8 mouse cellular contexts compared by ENCODE assay signal in the genomic region with DNA sequence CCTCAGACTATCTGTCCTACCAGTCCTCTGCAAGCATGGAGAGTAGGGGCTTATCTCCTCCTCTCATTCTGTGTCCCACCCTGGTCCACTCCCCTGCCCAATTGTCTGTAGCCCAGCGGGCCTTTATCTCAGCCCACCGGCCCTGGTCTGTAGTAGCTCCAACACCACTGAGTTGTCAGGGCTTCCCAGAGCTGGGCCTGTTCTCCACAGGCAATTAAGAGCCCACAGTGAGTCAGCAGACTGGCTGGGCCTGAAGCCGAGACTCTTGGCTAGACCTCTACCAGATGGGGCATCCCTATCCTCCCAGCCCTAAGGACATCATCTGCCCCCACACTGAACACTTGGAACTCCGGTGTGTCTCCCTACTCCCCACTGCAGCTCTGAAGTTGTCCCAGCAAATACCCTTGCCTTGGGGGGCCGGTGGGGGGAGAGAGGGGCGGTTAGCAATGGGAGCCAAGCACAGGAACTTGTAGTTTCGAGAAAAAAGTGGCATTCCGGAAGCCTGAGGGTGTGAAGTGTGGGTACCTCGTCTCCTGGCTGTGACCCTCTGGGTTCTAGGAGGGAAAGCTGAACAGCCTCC.
DNase-seq lines count a peak whose midpoint lies in the region; ATAC-seq and TF ChIP-seq lines count a peak whose summit lies in the region.

No protein-coding gene starts in this region.

- TF ChIP-seq EP300 in liver, postnatal 0 days (IDR thresholded peaks at IDR 0.05; ENCODE audit: low read depth), result peak; percentile 93

- ATAC-seq in liver, postnatal 0 days, result peak; percentile 93
- ATAC-seq in midbrain, embryonic 16.5 days, result no peak

- H3K4me2 ChIP-seq in liver, postnatal 0 days (ENCODE audit: low read depth, low read length), result peak overlapping the region; percentile 11; the same call in 1 of the 2 replicates
- no peak overlapping the region for H3K4me2 ChIP-seq in midbrain, embryonic 16.5 days (ENCODE audit: low read length)

- H3K4me1 ChIP-seq in cerebellum, adult 2 months (ENCODE audit: control insufficient read depth, insufficient read depth, low read length), result peaks cover 6% of the 10 kb centered on the region
- peaks cover 19% of the 10 kb centered on the region for H3K4me1 ChIP-seq in liver, postnatal 0 days (ENCODE audit: insufficient read depth)
- no peaks in the 10 kb centered on the region for H3K4me1 ChIP-seq in kidney, adult 2 months (ENCODE audit: control insufficient read depth, insufficient read depth, low read length)
- H3K4me1 ChIP-seq in midbrain, embryonic 16.5 days (ENCODE audit: control insufficient read depth, insufficient read depth, low read length), result no peaks in the 10 kb centered on the region

- no peaks in the 10 kb centered on the region for H3K36me3 ChIP-seq in liver, postnatal 0 days (replicated peaks; ENCODE audit: insufficient read depth, low read length)
- H3K36me3 ChIP-seq in kidney, adult 2 months (ENCODE audit: control insufficient read depth, insufficient read depth, low read length), result no peaks in the 10 kb centered on the region
- H3K36me3 ChIP-seq in midbrain, embryonic 16.5 days (ENCODE audit: control insufficient read depth, insufficient read depth, low read length), result no peaks in the 10 kb centered on the region

- no peak overlapping the region for H3K9ac ChIP-seq in liver, postnatal 0 days (replicated peaks)
- no peak overlapping the region for H3K9ac ChIP-seq in midbrain, embryonic 16.5 days (ENCODE audit: low read depth, low read length)

- no peaks in the 10 kb centered on the region for H3K27me3 ChIP-seq in cerebellum, adult 2 months (ENCODE audit: control insufficient read depth, insufficient read depth, low read length)
- H3K27me3 ChIP-seq in liver, postnatal 0 days (ENCODE audit: insufficient read depth, low read length), result no peaks in the 10 kb centered on the region
- H3K27me3 ChIP-seq in kidney, adult 2 months (replicated peaks; ENCODE audit: control insufficient read depth, insufficient read depth, low read length), result no peaks in the 10 kb centered on the region
- H3K27me3 ChIP-seq in midbrain, embryonic 16.5 days (ENCODE audit: control insufficient read depth, insufficient read depth, low read depth, low read length), result no peaks in the 10 kb centered on the region

- no peak for TF ChIP-seq CTCF in cerebellum, adult 2 months (IDR thresholded peaks at IDR 0.05; ENCODE audit: borderline replicate concordance, insufficient read depth, low read depth, low read length)
- no peak for TF ChIP-seq CTCF in liver, postnatal 0 days (IDR thresholded peaks at IDR 0.05; ENCODE audit: low read depth)
- TF ChIP-seq CTCF in kidney, adult 2 months (conservative IDR thresholded peaks at IDR 0.05; ENCODE audit: insufficient read depth, insufficient read length, low read depth, low read length), result no peak

- WGBS in cerebellum, adult 2 months, result 44% methylated on average over 9 of the region's 9 CpGs
- 58% methylated on average over 9 of the region's 9 CpGs for WGBS in liver, postnatal 0 days (ENCODE audit: insufficient replicate concordance)
- WGBS in kidney, adult 2 months, result 91% methylated on average over 9 of the region's 9 CpGs
- 89% methylated on average over 9 of the region's 9 CpGs for whole genome bisulfite sequencing in midbrain, embryonic 16.5 days

- no peaks in the 10 kb centered on the region for H3K9me3 ChIP-seq in liver, postnatal 0 days (ENCODE audit: low read length)
- H3K9me3 ChIP-seq in midbrain, embryonic 16.5 days (replicated peaks; ENCODE audit: control insufficient read depth, low read length, poor library complexity, severe bottlenecking), result no peaks in the 10 kb centered on the region

- no peak overlapping the region for H3K4me3 ChIP-seq in cerebellum, adult 2 months (replicated peaks; ENCODE audit: insufficient read depth, low read depth, low read length)
- H3K4me3 ChIP-seq in liver, postnatal 0 days (ENCODE audit: low read depth, low read length), result no peak overlapping the region
- H3K4me3 ChIP-seq in kidney, adult 2 months (ENCODE audit: insufficient read depth, low read depth, low read length), result no peak overlapping the region
- H3K4me3 ChIP-seq in midbrain, embryonic 16.5 days (ENCODE audit: low read depth, low read length), result no peak overlapping the region

- intact Hi-C loops in gastrocnemius, postnatal 14 days (cut with DNase I; ENCODE audit: low total_unique reads), result no loop called here

- TF ChIP-seq POLR2A in cerebellum, adult 2 months (IDR thresholded peaks at IDR 0.05; ENCODE audit: borderline replicate concordance, insufficient read depth, low read length), result no peak
- no peak for TF ChIP-seq POLR2A in kidney, adult 2 months (IDR thresholded peaks at IDR 0.05; ENCODE audit: low read depth, low read length)

- DNase-seq in right cerebral cortex, adult 18-20 months, result peak; percentile 63
- no peak for DNase-seq in right cerebral cortex, postnatal 4 days
- peak; percentile 64 to 79 for DNase-seq in cerebellum, adult 2 months
- peak; percentile 74 for DNase-seq in gastrocnemius, postnatal 14 days
- DNase-seq in liver, postnatal 0 days, result peak; percentile 64
- no peak for DNase-seq in kidney, postnatal 25 days
- DNase-seq in kidney, adult 2 months, result no peak

- H3K27ac ChIP-seq in cerebellum, adult 2 months (ENCODE audit: insufficient read depth, low read length), result no peak overlapping the region
- peak overlapping the region; percentile 55 for H3K27ac ChIP-seq in liver, postnatal 0 days (ENCODE audit: low read depth)
- H3K27ac ChIP-seq in kidney, adult 2 months (ENCODE audit: insufficient read depth, low read depth, low read length), result no peak overlapping the region
- no peak overlapping the region for H3K27ac ChIP-seq in midbrain, embryonic 16.5 days (ENCODE audit: low read length)

Comparison
In these comparisons a context has a peak if more than half of its experiments do, and no peak if none do; other contexts are left out.
1. DNase-seq: peak in right cerebral cortex, adult 18-20 months (single experiment), cerebellum, adult 2 months (2 of 2), gastrocnemius, postnatal 14 days (single experiment) and liver, postnatal 0 days (single experiment); none in right cerebral cortex, postnatal 4 days (single experiment), kidney, postnatal 25 days (0 of 2) and kidney, adult 2 months (single experiment).